Mouse (Mus musculus): ENCODE data around the gene Gabra6.

Gene Gabra6

DNA sequence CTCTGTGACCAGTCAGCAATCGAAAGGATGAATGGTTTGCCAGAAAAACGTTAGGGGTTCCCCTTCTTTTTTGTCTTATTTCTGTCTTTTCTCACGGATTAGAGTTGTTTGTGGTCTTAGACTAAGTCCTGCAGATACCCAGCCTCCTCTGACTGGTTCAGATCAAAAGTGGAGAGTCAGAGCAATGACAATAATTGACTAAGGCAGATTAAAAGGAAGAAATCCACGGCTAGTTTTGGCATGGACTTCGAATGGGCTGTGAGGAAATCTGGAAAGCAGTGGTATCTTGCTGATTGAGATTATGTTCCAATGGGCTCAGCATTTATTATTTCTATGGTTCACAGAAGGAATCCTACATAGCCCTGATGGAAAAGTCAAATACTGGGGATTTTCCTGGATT, at the start of gene Gabra6:
TSS of gene Gabra6 (minus strand) at position 191 of the 400 bp plus-strand sequence.
- DNase-seq (ENCODE audit: low spot score) = no peak

DNA sequence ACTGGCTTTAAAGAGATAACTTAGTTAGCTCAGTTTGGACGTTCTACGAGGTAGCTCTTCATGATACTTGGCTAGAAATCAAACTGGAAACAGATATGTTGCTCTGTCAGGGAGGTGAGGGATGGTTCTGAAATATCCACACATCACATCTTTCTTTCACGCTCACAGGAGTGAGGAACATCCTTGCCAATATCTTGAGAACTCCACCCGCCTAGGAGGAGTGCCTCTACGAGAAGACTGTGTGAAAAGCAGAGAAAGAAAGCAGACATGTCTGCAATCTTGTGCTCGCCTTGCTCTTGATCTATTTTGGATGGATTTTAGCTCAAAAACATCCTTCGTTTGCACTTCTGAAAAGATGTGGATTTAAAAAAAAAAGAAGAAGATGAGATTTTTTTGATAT, 44.7 kb upstream of the Gabra6 start:
- DNase-seq (ENCODE audit: low spot score) = no peak

DNA sequence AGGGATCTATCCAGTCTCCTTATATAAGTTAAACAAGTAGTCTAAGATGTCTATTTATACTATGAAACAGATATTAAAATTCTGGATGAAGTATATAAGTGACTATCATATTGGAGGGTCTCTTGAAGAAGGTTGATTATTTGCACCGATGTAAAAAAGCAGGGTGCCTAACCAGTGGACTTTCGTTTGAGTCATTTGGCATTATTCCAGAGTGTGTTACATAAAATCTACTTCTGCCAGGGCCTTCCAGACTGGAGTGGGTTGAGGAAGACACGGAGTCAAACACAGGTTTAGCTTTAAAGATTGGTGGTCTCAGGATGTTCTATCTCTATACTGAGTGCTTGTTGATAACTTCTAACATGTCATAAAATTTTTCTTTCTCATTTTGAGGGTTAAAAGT, 11.2 kb upstream of the Gabra6 start:
- DNase-seq (ENCODE audit: low spot score) = no peak

GRCm38 (mm10) chr11:42326262-42326661, 5.4 kb upstream of the Gabra6 start:
- DNase-seq (ENCODE audit: low spot score) = no peak

DNA sequence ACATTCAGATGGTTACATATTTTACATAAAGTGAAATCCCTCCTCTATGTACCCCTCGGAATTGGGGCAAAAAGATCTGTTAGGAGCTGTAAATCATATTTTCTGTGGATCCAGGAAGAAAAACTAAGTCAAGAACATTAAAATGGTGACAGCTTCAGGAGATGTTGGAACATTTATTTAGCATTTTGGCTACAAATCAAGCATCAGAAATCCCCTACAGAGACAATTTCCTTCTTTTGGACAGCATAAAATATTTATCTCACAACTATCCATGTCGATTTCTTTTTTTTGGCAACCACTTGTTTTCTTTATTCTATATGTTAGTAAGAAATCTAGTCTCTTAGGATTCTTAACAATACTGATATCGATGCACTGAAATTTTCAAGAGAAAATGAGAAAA, 688 bp upstream of the Gabra6 start:
- DNase-seq (ENCODE audit: low spot score) = no peak

DNA sequence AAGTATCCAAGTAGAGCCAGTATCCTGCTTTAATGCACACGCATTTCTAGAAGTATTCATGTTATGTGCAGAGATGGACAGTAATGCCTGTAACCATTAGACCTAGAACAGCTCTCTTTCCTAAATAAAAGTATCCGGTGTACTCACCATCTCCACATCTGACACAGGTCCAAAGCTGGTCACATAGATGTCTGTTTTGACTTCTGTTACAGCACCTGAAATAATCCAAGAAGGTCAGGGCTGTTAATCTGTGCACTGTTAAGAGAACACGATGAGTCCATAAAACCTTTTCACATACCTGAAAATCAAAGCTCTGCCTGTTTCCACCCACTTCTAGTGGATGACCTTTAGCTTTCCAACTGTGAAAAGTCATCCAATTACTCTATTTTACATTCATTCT, 1.4 kb downstream of the Gabra6 start:
- DNase-seq (ENCODE audit: low spot score) = no peak

DNA sequence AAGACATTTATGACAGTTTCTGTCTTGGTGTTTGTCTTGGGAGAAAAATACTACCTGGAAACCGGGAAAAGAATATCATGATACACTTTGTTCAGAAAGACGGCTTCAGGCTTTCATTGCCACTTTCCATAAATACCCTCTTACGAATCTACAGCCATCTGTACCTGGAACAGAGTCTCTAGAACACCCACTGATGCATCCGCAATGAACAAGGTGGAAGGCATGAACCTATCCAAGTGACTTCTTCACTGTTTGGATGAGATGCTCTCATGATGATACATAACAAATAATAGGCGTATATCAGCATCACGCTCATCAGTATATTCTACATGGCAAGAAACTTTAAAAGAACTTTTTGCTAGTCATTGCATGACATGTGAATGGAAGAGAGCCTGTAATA, 1.8 kb downstream of the Gabra6 start:
- DNase-seq (ENCODE audit: low spot score) = no peak

DNA sequence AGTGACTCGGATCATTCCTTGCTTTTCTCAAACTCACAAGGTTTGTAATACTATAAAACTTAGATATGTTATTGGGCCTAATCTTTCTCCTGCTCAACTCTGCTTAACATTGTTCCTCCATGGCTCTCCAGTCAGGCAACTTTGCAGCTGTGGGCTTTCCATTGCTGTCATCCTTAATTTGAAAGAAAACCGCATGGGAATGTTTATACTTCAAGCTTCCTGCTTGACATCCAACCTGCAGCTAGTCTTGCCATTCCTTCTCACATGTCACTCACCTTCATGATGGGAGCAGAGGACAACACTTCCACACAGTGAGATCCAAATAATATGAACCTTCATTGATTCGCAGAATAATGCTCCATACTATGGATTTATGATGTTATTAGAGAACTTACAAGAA, 2.9 kb downstream of the Gabra6 start:
- DNase-seq (ENCODE audit: low spot score) = no peak

GRCm38 (mm10) chr11:42314850-42315249, 6.0 kb downstream of the Gabra6 start:
- no peak for DNase-seq (ENCODE audit: low spot score)

DNA sequence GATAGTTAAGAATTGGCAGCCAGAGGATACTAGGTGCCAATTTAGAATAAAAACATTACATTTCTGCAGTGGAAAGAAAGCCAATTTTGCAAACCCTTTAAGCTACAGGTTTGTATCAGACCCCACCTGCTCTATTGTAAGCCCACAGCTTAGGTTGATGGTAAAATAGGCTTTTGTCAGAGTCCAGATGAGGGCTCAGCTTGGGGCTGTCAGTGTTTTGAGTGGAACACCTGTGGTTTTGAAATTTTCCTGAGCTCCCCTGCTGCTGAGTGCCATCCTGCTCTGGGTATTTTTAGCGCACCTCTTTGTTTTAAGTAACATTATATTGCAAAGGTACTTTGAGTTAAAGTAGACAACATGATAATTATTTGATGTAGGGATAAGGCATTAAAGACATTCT, 10.0 kb downstream of the Gabra6 start:
- DNase-seq (ENCODE audit: low spot score) = no peak

- no peak for DNase-seq (ENCODE audit: low spot score)
Observed at GRCm38 (mm10) chr11:42309086-42309485, 11.8 kb downstream of the Gabra6 start.

DNA sequence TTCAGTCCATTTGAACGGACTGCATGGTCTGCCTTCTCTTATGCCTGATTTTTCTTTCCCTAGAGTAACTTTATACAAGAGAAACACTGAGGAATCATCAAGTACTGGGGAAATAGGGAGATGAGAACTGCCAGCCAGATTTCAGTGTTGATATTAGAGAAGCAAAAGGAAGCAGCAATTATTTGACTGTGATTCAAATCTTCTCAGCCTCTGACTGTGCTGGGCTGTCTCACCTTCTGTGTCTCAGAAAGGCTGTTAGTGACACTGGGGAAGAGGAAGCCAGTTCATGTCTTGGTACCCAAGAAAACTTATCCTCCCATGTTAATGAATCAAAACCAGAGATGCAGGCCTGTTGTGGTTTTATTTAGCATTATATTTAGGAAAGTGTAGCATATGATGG, 14.8 kb downstream of the Gabra6 start:
- no peak for DNase-seq (ENCODE audit: low spot score)

- DNase-seq (ENCODE audit: low spot score) = no peak
Observed at GRCm38 (mm10) chr11:42258978-42259377, 61.9 kb downstream of the Gabra6 start.
